Mouse (Mus musculus) T-helper 1 cell (primary cell): ENCODE results near the gene Olfr412.

Source experiments
- in situ Hi-C: fragments of 300-600 bp; cut with MboI, MseI; formaldehyde crosslinking; loops from one replicate; pipeline ENCODE4 v1.15.1; 2025; ENCODE audit warnings: high pct_unique_total_duplicates

Olfr412 gene

GRCm38 (mm10) chr11:74412462-74412861, 50.6 kb downstream of the Olfr412 start:
- in situ Hi-C loops: no loop called here

- in situ Hi-C loops: no loop called here
Observed at GRCm38 (mm10) chr11:74413449-74413972, 51.6 kb downstream of the Olfr412 start.

GRCm38 (mm10) chr11:74414112-74414511, 52.2 kb downstream of the Olfr412 start:
- in situ Hi-C loops: no loop called here

- in situ Hi-C loops: no loop called here
Observed at GRCm38 (mm10) chr11:74415736-74416135, 53.9 kb downstream of the Olfr412 start.
